Mouse (Mus musculus) gastrocnemius, postnatal 10 days (tissue): Measurements from ENCODE around the gene Vwa7. TPM values are rescaled to one million over a fixed set of nuclear protein-coding genes. Genes with fewer than 3 reads are reported as not detected.
A peak's percentile ranks its signal among the peaks of the same experiment; 100 is the strongest.
"Not testable (repeated sequence)": the region's sequence is repeated elsewhere in the genome, so short reads cannot be mapped to it uniquely, and the experiment has no call there.

ENCODE experiments used
- DNase-seq: peaks from one replicate; pipeline ENCODE4 v3.0.0; 2021; ENCODE audit warnings: mixed read lengths
- total RNA-seq, 2 experiments: library from RNA; stranded (reverse); gene quantifications; 2 replicates each; pipeline ENCODE4 v1.2.3; 2021

Gene Vwa7
- total RNA-seq, 2 experiments from 2014 or later = 2.0 to 2.5 TPM

DNA sequence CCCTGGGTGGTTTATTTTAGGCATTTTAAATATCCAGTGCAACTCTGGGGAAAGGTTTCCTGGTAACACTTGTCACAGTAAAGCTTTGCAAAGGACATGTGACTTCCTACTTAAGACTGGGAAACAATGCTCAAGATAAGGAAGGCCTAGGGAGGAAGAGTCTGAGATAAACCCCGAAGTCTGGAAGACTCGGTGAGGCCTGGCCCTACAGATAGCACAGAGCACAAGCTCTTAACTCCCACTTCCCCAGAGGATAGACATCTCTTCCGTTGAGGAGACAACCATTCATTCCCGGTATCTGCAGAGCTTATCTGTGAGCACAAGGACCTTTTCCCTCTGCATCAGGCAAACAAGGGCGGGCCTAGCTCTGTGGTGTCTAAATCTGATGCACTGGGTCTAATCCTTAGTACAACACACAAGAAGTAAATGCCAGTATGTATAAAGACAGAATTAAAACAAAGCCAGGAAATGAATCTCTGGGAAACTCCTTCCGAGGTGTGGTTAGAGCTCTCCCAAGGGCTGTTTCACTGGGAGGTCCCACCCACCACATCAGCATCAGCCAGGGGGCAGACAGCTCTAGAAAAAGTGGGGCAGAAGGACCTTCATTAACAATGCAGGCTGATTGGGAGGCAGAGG, 5.6 kb downstream of the Vwa7 start:
- DNase-seq = no peak

GRCm38 (mm10) chr17:35022541-35023060, 6.2 kb downstream of the Vwa7 start:
- DNase-seq = no peak

GRCm38 (mm10) chr17:35023221-35023620, 6.8 kb downstream of the Vwa7 start:
- DNase-seq = no peak

GRCm38 (mm10) chr17:35023756-35024155, 7.4 kb downstream of the Vwa7 start:
- DNase-seq = no peak

DNA sequence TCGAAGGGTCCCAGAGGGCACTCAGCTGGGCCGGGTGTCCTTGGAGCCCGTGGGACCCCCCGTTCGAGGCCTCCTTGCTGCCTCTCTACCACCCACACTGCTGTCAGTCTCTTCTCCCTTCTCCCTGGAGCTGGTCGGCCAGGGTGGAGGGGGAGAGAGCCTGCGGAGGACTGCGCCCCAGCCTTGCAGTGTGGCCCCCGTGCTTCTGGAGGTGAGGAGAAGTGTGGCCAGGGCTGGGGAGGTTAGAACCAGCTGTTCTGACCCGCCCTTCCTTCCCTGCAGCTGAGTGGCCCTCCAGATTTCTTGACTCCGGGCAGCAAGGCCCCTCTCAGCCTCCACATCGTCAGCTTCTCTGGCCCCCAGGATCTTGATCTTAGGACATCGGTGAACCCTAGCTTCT, 7.9 kb downstream of the Vwa7 start:
- DNase-seq = no peak

- DNase-seq = peak; percentile 12
Measured at GRCm38 (mm10) chr17:35024691-35025488, 8.5 kb downstream of the Vwa7 start.

- peak; percentile 14 for DNase-seq
Measured at GRCm38 (mm10) chr17:35026206-35026605, 9.8 kb downstream of the Vwa7 start.

DNA sequence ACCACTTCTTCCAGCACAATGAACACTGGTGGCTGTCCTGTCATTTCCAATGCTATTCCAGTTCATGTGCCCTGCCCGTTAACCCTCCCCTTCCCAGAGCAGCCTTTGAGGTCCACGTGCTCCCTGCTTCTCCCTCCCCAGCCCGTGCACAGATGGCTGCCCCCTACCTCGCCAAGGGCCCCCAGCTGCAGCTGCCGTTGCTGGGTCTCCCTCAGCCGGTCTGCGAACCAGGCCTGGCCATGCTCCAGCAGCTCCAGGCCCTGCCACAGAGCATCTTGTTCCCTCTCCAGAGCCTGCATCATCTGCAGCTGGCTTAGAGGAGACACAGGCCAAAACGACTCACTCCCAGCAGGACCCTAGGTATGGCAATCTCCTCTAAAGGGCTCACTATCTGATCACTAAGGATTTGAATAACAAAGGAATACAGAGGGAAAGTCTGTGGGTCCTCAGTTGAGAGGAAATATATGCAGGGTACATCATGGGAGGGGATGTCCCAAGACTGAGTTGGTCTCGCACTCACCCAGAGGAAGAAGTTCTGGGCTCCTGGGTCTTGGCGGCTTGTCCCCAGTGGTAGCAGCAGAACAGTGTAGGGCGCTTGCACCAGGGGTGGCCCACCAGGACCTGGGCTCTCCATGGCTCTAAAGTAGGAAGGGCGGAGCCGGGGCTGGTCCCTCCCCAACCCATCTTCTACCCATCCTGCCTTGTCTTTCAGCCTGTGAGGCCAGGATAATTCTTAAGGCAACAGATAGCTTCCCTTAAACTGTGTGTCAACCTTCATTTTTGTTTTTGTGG, 11.1 kb downstream of the Vwa7 start, which contains the start of gene Sapcd1:
TSS of gene Sapcd1 (minus strand) at position 740 of the 792 bp plus-strand sequence.
- DNase-seq = peak; percentile 80

DNA sequence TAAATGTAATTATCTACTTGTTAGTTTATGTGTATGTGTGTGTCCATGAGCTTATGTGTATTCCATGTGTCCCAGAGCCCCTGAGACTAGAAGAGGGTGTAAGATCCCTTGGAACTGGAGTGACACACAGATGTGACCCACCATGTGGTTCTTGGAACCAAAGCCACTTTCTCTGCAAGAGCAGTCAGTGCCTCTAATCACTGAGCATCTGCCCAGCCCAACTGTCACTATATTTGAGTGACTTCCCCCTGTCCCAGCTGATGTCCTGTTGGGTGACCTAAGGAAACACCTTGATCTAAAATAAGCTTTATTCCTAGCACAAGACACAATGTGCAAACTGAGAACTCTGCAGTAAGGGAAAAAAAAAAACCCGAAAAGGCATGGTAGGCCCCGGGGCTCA, 11.9 kb downstream of the Vwa7 start:
- DNase-seq = no peak

- DNase-seq = no peak
Measured at GRCm38 (mm10) chr17:35029691-35030532, 13.5 kb downstream of the Vwa7 start.

- DNase-seq = no peak
Measured at GRCm38 (mm10) chr17:35031272-35031671, 14.9 kb downstream of the Vwa7 start.

DNA sequence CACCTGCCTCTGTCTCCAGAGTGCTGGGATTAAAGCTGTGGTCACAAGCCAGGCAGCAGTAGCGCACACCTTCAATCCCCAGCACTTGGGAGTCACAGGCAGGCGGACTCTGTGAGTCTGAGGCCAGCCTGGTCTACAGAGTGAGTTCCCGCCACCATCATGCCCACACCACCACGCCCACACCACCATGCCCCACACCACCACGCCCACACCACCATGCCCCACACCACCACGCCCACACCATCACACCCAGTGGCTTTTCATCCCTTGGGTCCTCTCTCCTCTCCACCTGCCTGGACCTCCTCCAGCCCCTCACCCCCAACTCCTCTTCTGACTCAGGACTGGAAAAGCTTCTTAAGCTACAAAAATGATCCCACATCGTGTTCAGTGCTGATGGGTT, 15.5 kb downstream of the Vwa7 start:
- DNase-seq = no peak

GRCm38 (mm10) chr17:35032323-35032870, 16.0 kb downstream of the Vwa7 start:
- DNase-seq = no peak

DNA sequence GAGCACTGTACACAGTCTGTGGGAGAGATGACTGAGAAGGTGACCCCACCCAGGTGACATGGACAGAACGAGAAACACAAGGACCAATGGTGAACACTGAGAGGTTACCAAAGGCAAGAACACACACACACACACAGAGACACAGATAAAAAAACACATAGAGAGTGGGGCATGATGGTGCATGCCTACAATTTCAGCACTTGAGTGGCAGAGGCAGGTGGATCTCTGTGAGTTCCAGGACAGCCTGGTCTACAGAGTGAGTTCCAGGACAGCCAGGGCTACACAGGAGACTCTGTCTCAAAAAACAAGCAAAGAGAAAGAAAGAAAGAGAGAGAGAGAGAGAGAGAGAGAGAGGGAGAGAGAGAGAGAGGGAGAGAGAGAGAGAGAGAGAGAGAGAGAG, 17.3 kb downstream of the Vwa7 start:
- DNase-seq = not testable (repeated sequence)

- DNase-seq = no peak
Measured at GRCm38 (mm10) chr17:35034896-35035295, 18.5 kb downstream of the Vwa7 start.

DNA sequence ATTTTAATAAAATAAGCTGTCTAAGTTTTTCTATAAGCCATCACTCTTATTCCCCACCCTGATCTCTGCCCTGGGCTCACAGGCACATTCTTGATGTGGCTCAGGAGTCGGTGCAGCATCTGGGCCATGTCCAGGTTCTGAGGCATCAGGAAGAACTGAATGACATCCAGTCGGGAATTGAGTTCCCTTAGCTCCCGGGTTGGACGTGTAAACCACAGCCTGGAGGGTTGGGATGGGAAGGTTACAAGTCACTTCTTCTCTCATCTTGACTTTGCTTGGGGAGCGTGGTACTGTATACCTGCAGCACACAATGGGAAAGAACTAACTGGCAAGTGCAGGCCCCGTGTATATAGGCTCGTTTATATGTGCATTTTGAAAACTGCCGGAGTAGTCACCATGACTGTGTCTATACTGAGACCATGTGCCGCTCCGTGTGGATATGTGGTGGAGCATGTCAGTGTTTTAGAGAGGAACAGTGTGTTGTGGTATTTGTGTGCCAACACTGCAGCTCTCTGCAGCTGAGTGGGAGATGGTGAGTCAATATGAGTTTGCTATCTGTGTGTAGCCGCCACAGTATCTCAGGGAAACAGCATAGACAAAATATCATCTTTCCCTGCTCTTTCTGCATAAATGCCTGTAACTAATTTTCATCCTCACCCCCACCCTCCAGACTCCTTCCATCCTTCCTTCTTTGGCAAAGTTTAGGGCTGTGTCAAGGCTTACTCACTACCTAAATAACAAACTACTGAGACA, 22.9 kb downstream of the Vwa7 start:
- no peak for DNase-seq

DNA sequence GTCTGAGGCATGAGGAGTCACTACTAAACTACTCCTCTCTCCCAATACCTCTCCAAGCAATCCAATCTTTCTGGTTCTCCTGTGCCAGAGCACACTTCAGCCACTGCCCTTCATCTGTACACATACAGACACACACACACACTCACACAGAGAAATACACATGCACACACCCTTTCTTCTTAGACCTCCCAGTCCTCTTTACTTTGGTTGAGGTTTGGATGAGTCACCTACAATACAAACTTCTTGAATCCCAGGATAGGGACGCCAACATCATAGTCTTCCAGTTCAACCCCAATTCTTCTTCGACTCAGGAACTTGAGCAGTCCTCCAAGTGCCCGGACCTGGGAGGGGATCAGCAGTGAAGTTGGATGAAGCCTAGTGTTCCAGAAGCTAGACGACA, 27.4 kb downstream of the Vwa7 start:
- no peak for DNase-seq

DNA sequence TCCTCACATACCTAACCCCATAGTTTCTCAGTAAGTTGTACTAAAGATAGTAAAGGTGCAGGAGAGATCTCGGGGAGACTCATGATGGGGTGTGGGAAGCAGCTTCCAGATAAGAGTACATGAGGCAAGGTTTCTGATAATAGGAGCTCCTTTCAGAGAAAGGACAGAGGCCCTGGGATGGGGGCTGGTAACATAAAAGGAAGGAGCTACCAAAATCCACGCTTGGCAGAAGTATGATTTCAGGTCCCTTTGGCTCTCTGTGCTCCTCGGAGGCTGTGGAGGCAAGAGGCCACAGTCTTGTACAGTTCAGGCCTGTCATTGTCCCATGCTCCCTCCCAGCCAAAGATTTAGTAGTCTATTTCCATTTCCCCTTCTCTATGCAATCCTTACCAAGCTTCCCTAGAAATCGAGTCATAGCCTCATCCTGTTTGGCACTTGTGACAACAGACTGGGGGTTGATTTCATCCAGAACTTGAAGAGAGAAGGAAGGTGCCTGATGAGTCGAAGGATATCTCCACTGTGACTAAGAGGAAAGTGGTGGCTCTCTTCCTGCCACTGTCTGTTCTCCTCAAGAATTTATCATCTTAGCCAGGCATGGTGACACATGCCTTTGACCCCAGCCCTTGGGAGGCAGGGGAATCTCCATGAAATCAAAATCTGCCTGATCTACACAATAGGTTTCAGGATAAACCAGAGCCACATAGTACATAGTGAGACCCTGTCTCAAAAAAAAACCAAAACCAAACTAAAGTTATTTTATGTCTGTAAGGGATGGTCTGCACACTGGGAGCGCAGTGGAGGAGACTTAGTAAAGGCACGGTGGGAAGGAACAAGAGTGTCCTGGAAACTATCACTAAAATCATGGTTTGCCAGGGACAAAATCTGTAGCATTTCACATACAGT, 28.8 kb downstream of the Vwa7 start:
- no peak for DNase-seq
